Mouse (Mus musculus) E14TG2a.4 (cell line): ENCODE measurements around the gene Pltp.

Source experiments
- CTCF ChIP-seq: conservative IDR thresholded peaks from 2 replicates; pipeline ENCODE4 v1.5.1; 2014; ENCODE audit warnings: low read length
- NANOG ChIP-seq: IDR thresholded peaks from 2 replicates; pipeline ENCODE4 v1.6.1; 2014; ENCODE audit warnings: borderline replicate concordance, low read length, mixed read lengths
- POU5F1 ChIP-seq: IDR thresholded peaks from 2 replicates; pipeline ENCODE4 v1.6.1; 2014; ENCODE audit warnings: low read length, borderline replicate concordance

DNA sequence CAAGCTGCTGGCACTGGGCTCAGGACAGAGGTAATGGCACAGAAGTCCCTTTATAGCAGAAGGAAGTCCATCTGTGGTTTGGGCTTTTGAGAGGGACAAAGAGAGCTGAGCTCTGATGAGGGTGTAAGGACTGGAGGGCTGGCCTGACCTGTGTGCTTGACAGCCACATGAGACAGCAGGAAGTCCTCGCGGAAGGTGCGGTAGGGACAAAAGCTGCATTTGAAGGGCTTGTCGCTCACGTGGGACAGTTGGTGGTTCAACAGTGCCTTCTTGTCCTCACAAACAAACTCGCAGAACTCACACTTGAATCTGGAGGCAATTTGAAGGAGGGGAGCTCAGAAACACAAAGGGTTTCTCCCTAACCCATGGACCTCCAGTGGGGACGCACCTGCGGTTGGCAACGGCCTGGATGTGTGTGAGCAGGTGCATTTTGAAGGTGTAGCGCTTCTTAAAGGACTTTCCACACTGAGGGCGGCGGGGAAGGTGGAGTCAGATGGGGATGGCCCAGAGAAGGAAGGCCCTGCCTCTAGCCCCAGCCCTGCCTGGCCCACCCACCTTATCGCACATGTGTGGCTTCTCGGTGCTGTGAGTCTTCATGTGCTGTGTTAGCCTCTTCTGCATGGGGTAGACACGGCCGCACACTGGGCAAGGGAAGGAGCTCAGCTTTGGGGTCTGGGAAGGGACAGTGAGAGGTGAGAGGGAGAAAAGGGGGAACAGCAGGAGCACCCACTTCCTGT lies 42.4 kb upstream of the Pltp start:
- TF ChIP-seq CTCF, result no peak
- no peak for TF ChIP-seq POU5F1
- TF ChIP-seq NANOG, result no peak
